Mouse (Mus musculus): Measurements from ENCODE around the gene Glis1. TPM values are rescaled to one million over a fixed set of nuclear protein-coding genes. Genes with fewer than 3 reads are reported as not detected.
A peak's percentile ranks its signal among the peaks of the same experiment; 100 is the strongest.
"Not testable (repeated sequence)": the region's sequence is repeated elsewhere in the genome, so short reads cannot be mapped to it uniquely, and the experiment has no call there.

The Glis1 gene
- polyA plus RNA-seq, 1 experiment from 2014 or later: 2.4 TPM

GRCm38 (mm10) chr4:107590805-107591534, 156.6 kb downstream of the Glis1 start:
- no peak overlapping the region for H3K4me2 ChIP-seq (replicated peaks)
- H3K27me3 ChIP-seq: 0 out of 2 replicates have a peak, but pooled peaks cover 7% of the 10 kb centered on the region
- WGBS: 71% methylated on average over 14 of the region's 14 CpGs
- ATAC-seq (ENCODE audit: low FRiP score, low read depth): no peak
- no peaks in the 10 kb centered on the region for H3K9me3 ChIP-seq
- no peak overlapping the region for H3K9ac ChIP-seq (replicated peaks)
- H3K4me3 ChIP-seq: no peak overlapping the region
- no peak overlapping the region for H3K27ac ChIP-seq (replicated peaks)
- peaks cover 4% of the 10 kb centered on the region; the same call in 1 of the 2 replicates for H3K4me1 ChIP-seq
- no peaks in the 10 kb centered on the region for H3K36me3 ChIP-seq

GRCm38 (mm10) chr4:107593426-107593825, 159.0 kb downstream of the Glis1 start:
- Histone ChIP-seq H3K4me1 (peaks cover 18% of the 10 kb centered on the region), H3K36me3 (no peaks in the 10 kb centered on the region), H3K27me3 (0 out of 2 replicates have a peak, but pooled peaks cover 7% of the 10 kb centered on the region), H3K9me3 (no peaks in the 10 kb centered on the region), H3K4me3 (no peak overlapping the region), H3K9ac (replicated peaks) (no peak overlapping the region), H3K4me2 (replicated peaks) (no peak overlapping the region), H3K27ac (replicated peaks) (no peak overlapping the region)
- 92% methylated on average over 4 of the region's 4 CpGs for WGBS
- no peak for ATAC-seq (ENCODE audit: low FRiP score, low read depth)

GRCm38 (mm10) chr4:107597226-107597897, 163.0 kb downstream of the Glis1 start:
- Histone ChIP-seq H3K27me3 (no peaks in the 10 kb centered on the region), H3K36me3 (no peaks in the 10 kb centered on the region), H3K9me3 (no peaks in the 10 kb centered on the region), H3K4me3 (no peak overlapping the region), H3K27ac (replicated peaks) (0 out of 2 replicates have a peak overlapping the region, but pooled peaks have one; percentile 35), H3K4me2 (replicated peaks) (no peak overlapping the region), H3K4me1 (peaks cover 19% of the 10 kb centered on the region), H3K9ac (replicated peaks) (no peak overlapping the region)
- ATAC-seq (ENCODE audit: low FRiP score, low read depth): no peak
- 65% methylated on average over 9 of the region's 9 CpGs for WGBS

GRCm38 (mm10) chr4:107597898-107598580, 163.6 kb downstream of the Glis1 start:
- Histone ChIP-seq H3K27me3 (no peaks in the 10 kb centered on the region), H3K4me2 (replicated peaks) (no peak overlapping the region), H3K4me3 (no peak overlapping the region), H3K27ac (replicated peaks) (peak overlapping the region; percentile 35; the same call in 1 of the 2 replicates), H3K4me1 (peaks cover 19% of the 10 kb centered on the region), H3K9me3 (no peaks in the 10 kb centered on the region), H3K36me3 (no peaks in the 10 kb centered on the region), H3K9ac (replicated peaks) (no peak overlapping the region)
- 15% methylated on average over 10 of the region's 10 CpGs for WGBS
- peak; percentile 70 for ATAC-seq (ENCODE audit: low FRiP score, low read depth)

- ATAC-seq (ENCODE audit: low FRiP score, low read depth); H3K4me3 ChIP-seq; H3K27me3 ChIP-seq; H3K4me2 ChIP-seq (replicated peaks); H3K9me3 ChIP-seq; H3K9ac ChIP-seq (replicated peaks); H3K27ac ChIP-seq (replicated peaks); H3K36me3 ChIP-seq: not testable (repeated sequence)
- 92% methylated on average over 5 of the region's 5 CpGs for WGBS
- peaks cover 19% of the 10 kb centered on the region for H3K4me1 ChIP-seq
Observed at GRCm38 (mm10) chr4:107598581-107598958, 164.2 kb downstream of the Glis1 start.

- Histone ChIP-seq H3K4me3 (no peak overlapping the region), H3K4me2 (replicated peaks) (no peak overlapping the region), H3K4me1 (peaks cover 19% of the 10 kb centered on the region), H3K9me3 (no peaks in the 10 kb centered on the region), H3K27me3 (peaks cover 7% of the 10 kb centered on the region; the same call in 1 of the 2 replicates), H3K36me3 (no peaks in the 10 kb centered on the region), H3K9ac (replicated peaks) (no peak overlapping the region), H3K27ac (replicated peaks) (no peak overlapping the region)
- ATAC-seq (ENCODE audit: low FRiP score, low read depth): no peak
- 83% methylated on average over 7 of the region's 7 CpGs for WGBS
Observed at GRCm38 (mm10) chr4:107602284-107602683, 167.9 kb downstream of the Glis1 start.

- H3K4me2 ChIP-seq (replicated peaks): no peak overlapping the region
- H3K27ac ChIP-seq (replicated peaks): no peak overlapping the region
- no peak overlapping the region for H3K4me3 ChIP-seq
- H3K27me3 ChIP-seq: peaks cover 7% of the 10 kb centered on the region; the same call in 1 of the 2 replicates
- peaks cover 14% of the 10 kb centered on the region for H3K4me1 ChIP-seq
- H3K9me3 ChIP-seq: no peaks in the 10 kb centered on the region
- 88% methylated on average over 14 of the region's 14 CpGs for WGBS
- no peak for ATAC-seq (ENCODE audit: low FRiP score, low read depth)
- H3K36me3 ChIP-seq: no peaks in the 10 kb centered on the region
- no peak overlapping the region for H3K9ac ChIP-seq (replicated peaks)
Observed at GRCm38 (mm10) chr4:107602787-107603186, 168.4 kb downstream of the Glis1 start.

GRCm38 (mm10) chr4:107603208-107603607, 168.8 kb downstream of the Glis1 start:
- 86% methylated on average over 7 of the region's 7 CpGs for WGBS
- Histone ChIP-seq H3K27ac (replicated peaks) (no peak overlapping the region), H3K36me3 (no peaks in the 10 kb centered on the region), H3K4me1 (peaks cover 10% of the 10 kb centered on the region), H3K27me3 (peaks cover 7% of the 10 kb centered on the region; the same call in 1 of the 2 replicates), H3K9me3 (no peaks in the 10 kb centered on the region), H3K4me2 (replicated peaks) (no peak overlapping the region), H3K9ac (replicated peaks) (no peak overlapping the region), H3K4me3 (no peak overlapping the region)
- no peak for ATAC-seq (ENCODE audit: low FRiP score, low read depth)

- ATAC-seq (ENCODE audit: low FRiP score, low read depth): no peak
- Histone ChIP-seq H3K36me3 (no peaks in the 10 kb centered on the region), H3K4me1 (peaks cover 6% of the 10 kb centered on the region; the same call in 1 of the 2 replicates), H3K27me3 (peaks cover 7% of the 10 kb centered on the region; the same call in 1 of the 2 replicates), H3K4me2 (replicated peaks) (no peak overlapping the region), H3K4me3 (no peak overlapping the region), H3K9ac (replicated peaks) (no peak overlapping the region), H3K27ac (replicated peaks) (no peak overlapping the region), H3K9me3 (no peaks in the 10 kb centered on the region)
- 79% methylated on average over 17 of the region's 17 CpGs for WGBS
Observed at GRCm38 (mm10) chr4:107605964-107606602, 171.7 kb downstream of the Glis1 start.

GRCm38 (mm10) chr4:107609775-107610174, 175.4 kb downstream of the Glis1 start:
- 67% methylated on average over 8 of the region's 8 CpGs for WGBS
- peaks cover 4% of the 10 kb centered on the region; the same call in 1 of the 2 replicates for H3K27me3 ChIP-seq
- no peaks in the 10 kb centered on the region for H3K9me3 ChIP-seq
- ATAC-seq (ENCODE audit: low FRiP score, low read depth): no peak
- H3K27ac ChIP-seq (replicated peaks): no peak overlapping the region
- H3K36me3 ChIP-seq: no peaks in the 10 kb centered on the region
- H3K9ac ChIP-seq (replicated peaks): no peak overlapping the region
- H3K4me3 ChIP-seq: no peak overlapping the region
- H3K4me2 ChIP-seq (replicated peaks): no peak overlapping the region
- peaks cover 6% of the 10 kb centered on the region; the same call in 1 of the 2 replicates for H3K4me1 ChIP-seq

- 74% methylated on average over 9 of the region's 9 CpGs for WGBS
- H3K4me2 ChIP-seq (replicated peaks): no peak overlapping the region
- ATAC-seq (ENCODE audit: low FRiP score, low read depth): no peak
Observed at GRCm38 (mm10) chr4:107611888-107612650, 177.7 kb downstream of the Glis1 start.

More at GRCm38 (mm10) chr4:107611888-107612650, 177.7 kb downstream of the Glis1 start:
- Histone ChIP-seq H3K4me3 (no peak overlapping the region), H3K27ac (replicated peaks) (no peak overlapping the region), H3K4me1 (no peaks in the 10 kb centered on the region), H3K9ac (replicated peaks) (no peak overlapping the region), H3K27me3 (no peaks in the 10 kb centered on the region), H3K9me3 (no peaks in the 10 kb centered on the region), H3K36me3 (no peaks in the 10 kb centered on the region)

All from midbrain, embryonic 12.5 days (tissue).